Mouse (Mus musculus): Measurements from ENCODE around the gene Nudt16. TPM values are rescaled to one million over a fixed set of nuclear protein-coding genes. Genes with fewer than 3 reads are reported as not detected.

Gene Nudt16
- polyA plus RNA-seq, 1 experiment from 2014 or later, result 17.5 TPM

DNA sequence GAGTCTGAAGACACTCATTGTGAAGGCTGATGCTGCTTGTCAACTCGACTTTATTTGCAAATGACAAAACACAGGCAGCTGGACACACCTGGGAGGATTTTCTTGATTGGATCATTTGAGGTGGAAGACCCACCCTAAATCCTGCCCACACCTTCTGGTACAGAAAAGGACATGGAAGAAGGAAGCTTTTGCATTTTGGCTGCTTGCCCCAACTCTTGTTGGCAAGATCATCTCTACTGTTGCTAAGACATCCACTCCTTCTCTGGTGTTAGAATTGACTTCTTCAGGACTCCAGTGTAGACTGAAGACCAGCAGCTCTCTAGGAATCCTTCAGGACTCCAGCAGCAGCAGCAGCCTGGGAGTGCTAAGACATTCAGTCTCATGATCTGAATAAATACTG is 29.7 kb downstream of the Nudt16 start:
- Histone ChIP-seq H3K9ac (ENCODE audit: low read depth, low read length) (no peak overlapping the region), H3K4me3 (ENCODE audit: low read depth, low read length) (no peak overlapping the region), H3K27ac (ENCODE audit: low read depth, low read length) (no peak overlapping the region), H3K4me2 (replicated peaks; ENCODE audit: low read depth, low read length) (no peak overlapping the region), H3K27me3 (ENCODE audit: control insufficient read depth, insufficient read depth, low read length) (no peaks in the 10 kb centered on the region), H3K4me1 (replicated peaks; ENCODE audit: control insufficient read depth, insufficient read depth, low read length) (no peaks in the 10 kb centered on the region), H3K36me3 (ENCODE audit: control insufficient read depth, insufficient read depth, low read length) (no peaks in the 10 kb centered on the region), H3K9me3 (ENCODE audit: control insufficient read depth, low read length) (no peaks in the 10 kb centered on the region)
- WGBS, result 67% methylated on average over 1 of the region's 1 CpGs
- ATAC-seq (ENCODE audit: low FRiP score) (no peak), DNase-seq (ENCODE audit: low spot score) (no peak)

DNA sequence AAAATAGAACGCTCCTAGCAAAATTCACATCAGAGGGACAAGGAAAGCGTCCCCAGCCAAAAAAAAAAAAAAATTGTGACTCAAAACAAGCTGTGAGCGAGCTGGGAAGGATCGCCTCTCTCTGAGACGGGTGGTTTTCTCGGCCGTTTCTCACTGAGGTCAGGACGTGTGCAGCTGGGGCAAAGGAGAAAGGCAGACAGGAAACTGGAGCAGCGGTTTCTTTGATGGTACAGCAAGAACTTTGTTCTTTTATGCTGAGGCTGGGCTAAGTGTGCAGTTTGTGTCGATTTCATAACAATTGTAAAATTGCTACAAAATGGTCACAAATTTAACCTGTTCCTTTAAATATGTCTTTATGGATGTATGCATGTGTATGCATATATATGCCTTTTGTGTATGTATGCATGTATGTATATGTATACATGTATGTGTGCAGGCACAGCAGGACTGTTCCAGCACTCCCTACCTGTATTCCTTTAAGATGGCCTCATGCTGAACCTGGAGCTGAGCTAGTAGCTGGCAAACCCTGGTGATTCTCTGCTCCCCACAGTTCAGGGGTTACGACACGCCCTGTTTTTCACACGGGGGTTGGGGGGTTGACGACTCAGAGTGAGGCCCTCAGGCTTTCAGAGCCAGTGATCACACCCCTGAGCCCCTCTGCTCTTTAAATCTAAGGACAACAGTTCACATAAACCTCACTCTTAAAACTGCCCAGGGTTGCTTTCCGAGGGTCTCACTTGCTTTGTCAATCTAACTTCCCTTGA is 30.6 kb downstream of the Nudt16 start:
- Histone ChIP-seq H3K36me3 (ENCODE audit: control insufficient read depth, insufficient read depth, low read length) (no peaks in the 10 kb centered on the region), H3K27me3 (ENCODE audit: control insufficient read depth, insufficient read depth, low read length) (no peaks in the 10 kb centered on the region), H3K27ac (ENCODE audit: low read depth, low read length) (no peak overlapping the region), H3K4me3 (ENCODE audit: low read depth, low read length) (no peak overlapping the region), H3K9me3 (ENCODE audit: control insufficient read depth, low read length) (no peaks in the 10 kb centered on the region), H3K9ac (ENCODE audit: low read depth, low read length) (no peak overlapping the region), H3K4me1 (replicated peaks; ENCODE audit: control insufficient read depth, insufficient read depth, low read length) (no peaks in the 10 kb centered on the region), H3K4me2 (replicated peaks; ENCODE audit: low read depth, low read length) (no peak overlapping the region)
- 66% methylated on average over 15 of the region's 15 CpGs for WGBS
- DNase-seq (ENCODE audit: low spot score) (no peak), ATAC-seq (ENCODE audit: low FRiP score) (no peak)

DNA sequence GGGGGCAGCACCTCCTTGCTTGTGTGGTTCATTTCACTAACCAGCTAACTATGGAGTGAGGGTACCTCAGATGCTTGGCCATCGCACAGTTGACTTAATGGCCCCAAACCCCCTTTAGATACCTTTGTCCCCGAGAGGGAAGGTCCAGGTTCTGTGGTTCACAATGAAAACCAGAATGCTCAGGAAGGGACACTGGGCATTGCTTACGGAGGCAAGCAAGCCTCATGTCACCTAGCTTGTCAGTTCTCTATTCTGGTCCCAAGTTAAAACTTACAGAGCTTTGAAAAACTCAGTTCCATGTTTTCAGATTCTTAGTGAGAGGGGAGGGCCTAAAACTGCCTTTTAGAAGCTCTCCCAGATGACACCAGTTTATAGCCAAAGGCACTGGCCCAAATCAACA is 51.4 kb downstream of the Nudt16 start:
- no peaks in the 10 kb centered on the region for H3K27me3 ChIP-seq (ENCODE audit: control insufficient read depth, insufficient read depth, low read length)
- H3K4me2 ChIP-seq (replicated peaks; ENCODE audit: low read depth, low read length), result no peak overlapping the region
- H3K36me3 ChIP-seq (ENCODE audit: control insufficient read depth, insufficient read depth, low read length), result no peaks in the 10 kb centered on the region; the same call in 1 of the 2 replicates
- H3K4me1 ChIP-seq (replicated peaks; ENCODE audit: control insufficient read depth, insufficient read depth, low read length), result no peaks in the 10 kb centered on the region
- H3K27ac ChIP-seq (ENCODE audit: low read depth, low read length), result no peak overlapping the region
- ATAC-seq (ENCODE audit: low FRiP score) (no peak), DNase-seq (ENCODE audit: low spot score) (no peak)
- no peak overlapping the region for H3K9ac ChIP-seq (ENCODE audit: low read depth, low read length)
- no peak overlapping the region for H3K4me3 ChIP-seq (ENCODE audit: low read depth, low read length)
- 81% methylated on average over 3 of the region's 3 CpGs for WGBS
- H3K9me3 ChIP-seq (ENCODE audit: control insufficient read depth, low read length), result no peaks in the 10 kb centered on the region

Other genes with a start within 250 kb of the Nudt16 start
- gene Mrpl3, start 78.6 kb downstream of the Nudt16 start, polyA plus RNA-seq (2014; fragmentation: Nextera tagmentation; extraction: Ambion mirVana), result 116 and 126 TPM in 2 replicates
- gene 1700080E11Rik, start 13.3 kb upstream of the Nudt16 start, polyA plus RNA-seq (2014; fragmentation: Nextera tagmentation; extraction: Ambion mirVana), result not detected in 2 replicates

All from hindbrain, embryonic 11.5 days (tissue).